ENCODE assay signal across 7 mouse cellular contexts in genomic region chr8:84708071-84708541, GRCm38 (mm10). TPM values are rescaled to one million over a fixed set of nuclear protein-coding genes. Genes with fewer than 3 reads are reported as not detected.
DNase-seq lines count a peak whose midpoint lies in the region; ATAC-seq and TF ChIP-seq lines count a peak whose summit lies in the region.

No protein-coding gene starts in this region.

- dilution Hi-C loops in CH12.LX (cut with MboI; ENCODE audit: extremely low pct_ligation_motif_present, extremely low pct_unique_long_range_greater_than_20kb, low sequenced_read_pairs): no loop called here

- TF ChIP-seq CTCF in CH12.LX (conservative IDR thresholded peaks at IDR 0.05 in 1 of 2, IDR thresholded peaks at IDR 0.05 in 1 of 2; ENCODE audit: low read depth in 2 of 2, low read length in 2 of 2): no peak
- TF ChIP-seq CTCF in G1E (IDR thresholded peaks at IDR 0.05; ENCODE audit: low read depth, low read length): no peak

- H3K9ac ChIP-seq in CH12.LX (ENCODE audit: insufficient read depth, low read depth): peak overlapping the region; percentile 22; the same call in 1 of the 2 replicates
- peak overlapping the region; percentile 45; the same call in 1 of the 2 replicates for H3K9ac ChIP-seq in heart, embryonic 16.5 days (ENCODE audit: low read length)
- peak overlapping the region; percentile 63 for H3K9ac ChIP-seq in liver, embryonic 16.5 days (ENCODE audit: low read depth, low read length)
- H3K9ac ChIP-seq in stomach, embryonic 16.5 days (ENCODE audit: low read length): peak overlapping the region; percentile 66

- 32% methylated on average over 15 of the region's 15 CpGs for WGBS in heart, embryonic 16.5 days
- 15% methylated on average over 15 of the region's 15 CpGs for WGBS in liver, embryonic 16.5 days (ENCODE audit: insufficient replicate concordance)
- WGBS in stomach, embryonic 16.5 days: 34% methylated on average over 15 of the region's 15 CpGs

- DNase-seq in CH12.LX (ENCODE audit: extremely low read depth): no peak
- no peak for DNase-seq in G1E (ENCODE audit: low spot score)
- DNase-seq in ovary, postnatal 36 days (ENCODE audit: low spot score): no peak
- DNase-seq in cerebellum, adult 18-20 months: no peak

- no peak for TF ChIP-seq EP300 in CH12.LX (IDR thresholded peaks at IDR 0.05; ENCODE audit: low read length)

- TF ChIP-seq RAD21 in CH12.LX (IDR thresholded peaks at IDR 0.05; ENCODE audit: low read depth, low read length): no peak

- H3K27me3 ChIP-seq in CH12.LX (replicated peaks) (peaks cover 14% of the 10 kb centered on the region), G1E (ENCODE audit: insufficient read depth, low read length) (no peaks in the 10 kb centered on the region)
- peaks cover 38% of the 10 kb centered on the region for H3K27me3 ChIP-seq in heart, embryonic 16.5 days (ENCODE audit: control insufficient read depth, insufficient read depth, low read length)
- H3K27me3 ChIP-seq in liver, embryonic 16.5 days (ENCODE audit: control insufficient read depth, insufficient read depth, low read depth, low read length): peaks cover 29% of the 10 kb centered on the region
- H3K27me3 ChIP-seq in stomach, embryonic 16.5 days (ENCODE audit: control insufficient read depth, insufficient read depth, low read length): peaks cover 33% of the 10 kb centered on the region

- ATAC-seq in G1E (ENCODE audit: extremely low read depth, insufficient number of reproducible peaks, low FRiP score, poor library complexity, severe bottlenecking): no peak
- ATAC-seq in heart, embryonic 16.5 days (replicated peaks; ENCODE audit: extremely low read depth, insufficient read depth, low FRiP score): no peak
- no peak for ATAC-seq in liver, embryonic 16.5 days (ENCODE audit: low read depth)
- ATAC-seq in stomach, embryonic 16.5 days (ENCODE audit: insufficient read depth, low FRiP score): no peak

- peaks cover 8% of the 10 kb centered on the region for H3K79me2 ChIP-seq in CH12.LX (replicated peaks; ENCODE audit: control insufficient read depth, extremely low read depth, insufficient read depth, poor library complexity, severe bottlenecking)

- peak overlapping the region; percentile 71 for H3K4me2 ChIP-seq in CH12.LX (ENCODE audit: insufficient read depth, low read depth, poor library complexity, severe bottlenecking)
- peak overlapping the region; percentile 50 for H3K4me2 ChIP-seq in heart, embryonic 16.5 days (ENCODE audit: low read depth, low read length)
- H3K4me2 ChIP-seq in liver, embryonic 16.5 days (ENCODE audit: low read depth, low read length): peak overlapping the region; percentile 93
- peak overlapping the region; percentile 55 for H3K4me2 ChIP-seq in stomach, embryonic 16.5 days (ENCODE audit: low read depth, low read length)

- H3K4me3 ChIP-seq in CH12.LX (replicated peaks in 1 of 3; ENCODE audit: low read depth in 2 of 3, low read length in 2 of 3, poor library complexity in 1 of 3): peak overlapping the region; percentile 52 to 68 (median 62)
- peak overlapping the region; percentile 76 for H3K4me3 ChIP-seq in G1E (ENCODE audit: low read depth, low read length)
- peak overlapping the region; percentile 32; the same call in 1 of the 2 replicates for H3K4me3 ChIP-seq in heart, embryonic 16.5 days (ENCODE audit: low read length)
- H3K4me3 ChIP-seq in liver, embryonic 16.5 days (ENCODE audit: low read depth, low read length): peak overlapping the region; percentile 55
- H3K4me3 ChIP-seq in stomach, embryonic 16.5 days (replicated peaks; ENCODE audit: low read length): peak overlapping the region; percentile 42

- no peak overlapping the region for H3K27ac ChIP-seq in CH12.LX (ENCODE audit: insufficient read depth, low read depth)
- H3K27ac ChIP-seq in heart, embryonic 16.5 days (ENCODE audit: low read length): peak overlapping the region; percentile 83
- peak overlapping the region; percentile 59 for H3K27ac ChIP-seq in liver, embryonic 16.5 days (ENCODE audit: low read length)
- peak overlapping the region; percentile 95 for H3K27ac ChIP-seq in stomach, embryonic 16.5 days (ENCODE audit: low read length)

- no peak for TF ChIP-seq POLR2A in CH12.LX (IDR thresholded peaks at IDR 0.05; ENCODE audit: low read depth, low read length)

- H3K36me3 ChIP-seq in CH12.LX (replicated peaks in 1 of 2; ENCODE audit: control insufficient read depth in 1 of 2, insufficient read depth in 1 of 2, low read length in 1 of 2) (peaks cover 4 to 25% of the 10 kb centered on the region in 2 experiments), G1E (replicated peaks) (peaks cover 47% of the 10 kb centered on the region)
- H3K36me3 ChIP-seq in heart, embryonic 16.5 days (ENCODE audit: control insufficient read depth, insufficient read depth): 0 out of 2 replicates have a peak, but pooled peaks cover 3% of the 10 kb centered on the region
- H3K36me3 ChIP-seq in liver, embryonic 16.5 days (ENCODE audit: control insufficient read depth, insufficient read depth): peaks cover 12% of the 10 kb centered on the region
- no peaks in the 10 kb centered on the region for H3K36me3 ChIP-seq in stomach, embryonic 16.5 days (ENCODE audit: control insufficient read depth, insufficient read depth, low read length)

- H3K4me1 ChIP-seq in CH12.LX (ENCODE audit: control insufficient read depth in 1 of 2, insufficient read depth in 2 of 2): peaks cover 11 to 65% of the 10 kb centered on the region in 2 experiments
- peaks cover 74% of the 10 kb centered on the region for H3K4me1 ChIP-seq in G1E (ENCODE audit: insufficient read depth, low read depth, low read length)
- peaks cover 37% of the 10 kb centered on the region for H3K4me1 ChIP-seq in heart, embryonic 16.5 days (ENCODE audit: control insufficient read depth, insufficient read depth, low read length)
- peaks cover 62% of the 10 kb centered on the region for H3K4me1 ChIP-seq in liver, embryonic 16.5 days (ENCODE audit: control insufficient read depth, low read depth, low read length)
- peaks cover 68% of the 10 kb centered on the region for H3K4me1 ChIP-seq in stomach, embryonic 16.5 days (ENCODE audit: control insufficient read depth, insufficient read depth, low read length)

- in situ Hi-C loops in CH12.LX (cut with MboI; ENCODE audit: low pct_ligation_motif_present, low pct_unique_long_range_greater_than_20kb, low sequenced_read_pairs): no loop called here

- H3K9me3 ChIP-seq in CH12.LX (replicated peaks; ENCODE audit: low read length) (peaks cover 2% of the 10 kb centered on the region), G1E (replicated peaks) (no peaks in the 10 kb centered on the region)
- no peaks in the 10 kb centered on the region for H3K9me3 ChIP-seq in heart, embryonic 16.5 days (replicated peaks; ENCODE audit: control insufficient read depth, low read length)
- H3K9me3 ChIP-seq in liver, embryonic 16.5 days (replicated peaks; ENCODE audit: control insufficient read depth, low read length): no peaks in the 10 kb centered on the region
- no peaks in the 10 kb centered on the region for H3K9me3 ChIP-seq in stomach, embryonic 16.5 days (replicated peaks; ENCODE audit: control insufficient read depth, low read length)

RNA-seq across cellular contexts. Expression of gene Lyl1, which starts 6.8 kb away (rescaled TPM):
- 38.5 and 45.5 TPM in 2 replicates for total RNA-seq in CH12.LX (2012; rRNA removed)
- total RNA-seq in CH12.LX (2014; rRNA removed): 20.3 and 20.6 TPM in 2 replicates
- 53.2 and 54.5 TPM in 2 replicates for polyA plus RNA-seq in CH12.LX (2012; ENCODE audit: insufficient read length, low read depth)
- 136 and 138 TPM in 2 replicates for total RNA-seq in G1E (2014; fragmentation: Nextera tagmentation)
- total RNA-seq in G1E (2017): 81.2 and 95.6 TPM in 2 replicates
- polyA plus RNA-seq in G1E (2012): 550 and 561 TPM in 2 replicates
- polyA plus RNA-seq in heart, embryonic 16.5 days (2015; fragmentation: Nextera tagmentation; extraction: Ambion mirVana): 10.2 and 12.0 TPM in 2 replicates
- polyA plus RNA-seq in liver, embryonic 16.5 days (2015; fragmentation: Nextera tagmentation; extraction: Ambion mirVana): 43.7 and 45.6 TPM in 2 replicates
- polyA plus RNA-seq in stomach, embryonic 16.5 days (2015; fragmentation: Nextera tagmentation; extraction: Ambion mirVana): 6.0 and 8.3 TPM in 2 replicates

RNA-seq across cellular contexts. Expression of gene G430095P16Rik, which starts 14.7 kb away (rescaled TPM):
- total RNA-seq in CH12.LX (2012; rRNA removed) (0.17 TPM in 1 of 2 replicates, not detected in the other), CH12.LX (2014; rRNA removed) (0.39 TPM in 1 of 2 replicates, not detected in the other), G1E (2014; fragmentation: Nextera tagmentation) (39.9 and 54.3 TPM in 2 replicates), G1E (2017) (11.0 and 11.3 TPM in 2 replicates)
- polyA plus RNA-seq in CH12.LX (2012; ENCODE audit: insufficient read length, low read depth) (not detected in 2 replicates), G1E (2012) (35.2 and 42.7 TPM in 2 replicates)
- polyA plus RNA-seq in heart, embryonic 16.5 days (2015; fragmentation: Nextera tagmentation; extraction: Ambion mirVana): 3.1 and 4.7 TPM in 2 replicates
- polyA plus RNA-seq in liver, embryonic 16.5 days (2015; fragmentation: Nextera tagmentation; extraction: Ambion mirVana): 7.0 and 7.8 TPM in 2 replicates
- polyA plus RNA-seq in stomach, embryonic 16.5 days (2015; fragmentation: Nextera tagmentation; extraction: Ambion mirVana): 3.2 and 4.1 TPM in 2 replicates

RNA-seq across cellular contexts. Expression of gene Nacc1, which starts 20.4 kb away (rescaled TPM):
- total RNA-seq in CH12.LX (2012; rRNA removed) (45.1 and 49.0 TPM in 2 replicates), CH12.LX (2014; rRNA removed) (21.9 and 23.3 TPM in 2 replicates), G1E (2014; fragmentation: Nextera tagmentation) (120 and 125 TPM in 2 replicates), G1E (2017) (48.1 and 54.5 TPM in 2 replicates)
- polyA plus RNA-seq in CH12.LX (2012; ENCODE audit: insufficient read length, low read depth) (73.0 and 84.1 TPM in 2 replicates), G1E (2012) (207 and 224 TPM in 2 replicates)
- polyA plus RNA-seq in heart, embryonic 16.5 days (2015; fragmentation: Nextera tagmentation; extraction: Ambion mirVana): 11.7 and 14.4 TPM in 2 replicates
- 5.4 and 6.3 TPM in 2 replicates for polyA plus RNA-seq in liver, embryonic 16.5 days (2015; fragmentation: Nextera tagmentation; extraction: Ambion mirVana)
- polyA plus RNA-seq in stomach, embryonic 16.5 days (2015; fragmentation: Nextera tagmentation; extraction: Ambion mirVana): 14.4 and 14.5 TPM in 2 replicates

RNA-seq across cellular contexts. Expression of gene Trmt1, which starts 22.0 kb away (rescaled TPM):
- total RNA-seq in CH12.LX (2012; rRNA removed) (157 and 160 TPM in 2 replicates), CH12.LX (2014; rRNA removed) (77.0 and 94.5 TPM in 2 replicates), G1E (2014; fragmentation: Nextera tagmentation) (63.3 and 64.9 TPM in 2 replicates), G1E (2017) (68.2 and 96.4 TPM in 2 replicates)
- polyA plus RNA-seq in CH12.LX (2012; ENCODE audit: insufficient read length, low read depth) (140 and 157 TPM in 2 replicates), G1E (2012) (244 and 260 TPM in 2 replicates)
- polyA plus RNA-seq in heart, embryonic 16.5 days (2015; fragmentation: Nextera tagmentation; extraction: Ambion mirVana): 43.2 and 46.7 TPM in 2 replicates
- polyA plus RNA-seq in liver, embryonic 16.5 days (2015; fragmentation: Nextera tagmentation; extraction: Ambion mirVana): 27.3 and 27.7 TPM in 2 replicates
- polyA plus RNA-seq in stomach, embryonic 16.5 days (2015; fragmentation: Nextera tagmentation; extraction: Ambion mirVana): 53.7 and 54.1 TPM in 2 replicates

RNA-seq across cellular contexts. Expression of gene Ier2, which starts 45.5 kb away (rescaled TPM):
- 22.7 and 30.3 TPM in 2 replicates for total RNA-seq in CH12.LX (2012; rRNA removed)
- 30.9 and 35.4 TPM in 2 replicates for total RNA-seq in CH12.LX (2014; rRNA removed)
- 25.7 and 26.3 TPM in 2 replicates for polyA plus RNA-seq in CH12.LX (2012; ENCODE audit: insufficient read length, low read depth)
- 60.5 and 64.9 TPM in 2 replicates for total RNA-seq in G1E (2014; fragmentation: Nextera tagmentation)
- total RNA-seq in G1E (2017): 43.1 and 48.5 TPM in 2 replicates
- 112 and 119 TPM in 2 replicates for polyA plus RNA-seq in G1E (2012)
- polyA plus RNA-seq in heart, embryonic 16.5 days (2015; fragmentation: Nextera tagmentation; extraction: Ambion mirVana): 43.0 and 43.3 TPM in 2 replicates
- 17.3 and 20.3 TPM in 2 replicates for polyA plus RNA-seq in liver, embryonic 16.5 days (2015; fragmentation: Nextera tagmentation; extraction: Ambion mirVana)
- polyA plus RNA-seq in stomach, embryonic 16.5 days (2015; fragmentation: Nextera tagmentation; extraction: Ambion mirVana): 62.4 and 69.5 TPM in 2 replicates
